Mouse (Mus musculus) stomach, postnatal 0 days (tissue): ENCODE measurements around the gene Arpc5. TPM values are rescaled to one million over a fixed set of nuclear protein-coding genes. Genes with fewer than 3 reads are reported as not detected.
"Not testable (repeated sequence)": the region's sequence is repeated elsewhere in the genome, so short reads cannot be mapped to it uniquely, and the experiment has no call there.

ENCODE experiments used
- ATAC-seq: fragments of 200-750 bp; cut with Nextera tagmentation; 2 replicates; pipeline ENCODE4 v1.8.0; 2017; ENCODE audit not compliant: low FRiP score, low TSS enrichment
- DNase-seq: peaks from one replicate; pipeline ENCODE4 v3.0.0-alpha.2; 2016; ENCODE audit warnings: low spot score
- H3K27ac ChIP-seq: fragments of 300-500 bp; sonication (generic); replicated peaks from 2 replicates; pipeline ENCODE4 v1.5.1; 2014; ENCODE audit warnings: mild to moderate bottlenecking, control low read depth
- H3K27me3 ChIP-seq: fragments of 300-500 bp; sonication (generic); 2 replicates; pipeline ENCODE4 v1.6.1; 2014; ENCODE audit warnings: low read length; ENCODE audit not compliant: control insufficient read depth, insufficient read depth
- H3K36me3 ChIP-seq: fragments of 300-500 bp; sonication (generic); 2 replicates; pipeline ENCODE4 v1.6.1; 2014; ENCODE audit warnings: low read length, mixed read lengths; ENCODE audit not compliant: control insufficient read depth, insufficient read depth
- H3K4me1 ChIP-seq: fragments of 300-500 bp; sonication (generic); replicated peaks from 2 replicates; pipeline ENCODE4 v1.6.1; 2014; ENCODE audit warnings: antibody characterized with exemption; ENCODE audit not compliant: control insufficient read depth, insufficient read depth
- H3K4me2 ChIP-seq: fragments of 300-500 bp; sonication (generic); replicated peaks from 2 replicates; pipeline ENCODE4 v1.6.1; 2014; ENCODE audit warnings: low read depth, mild to moderate bottlenecking, control low read depth, moderate library complexity
- H3K4me3 ChIP-seq: fragments of 300-500 bp; sonication (generic); 2 replicates; pipeline ENCODE4 v1.5.1; 2014; ENCODE audit warnings: low read depth, low read length, control low read depth
- H3K9ac ChIP-seq: fragments of 300-500 bp; sonication (generic); 2 replicates; pipeline ENCODE4 v1.6.1; 2014; ENCODE audit warnings: mild to moderate bottlenecking, low read length, control low read depth, mixed read lengths
- H3K9me3 ChIP-seq: fragments of 300-500 bp; sonication (generic); 2 replicates; pipeline ENCODE4 v1.6.1; 2016; ENCODE audit warnings: low read length; ENCODE audit not compliant: control insufficient read depth
- CTCF ChIP-seq: IDR thresholded peaks from 2 replicates; pipeline ENCODE4 v1.5.1; 2016; ENCODE audit warnings: antibody characterized with exemption, low read depth, mild to moderate bottlenecking, moderate library complexity
- EP300 ChIP-seq: optimal IDR thresholded peaks from 2 replicates; pipeline ENCODE3; 2016; ENCODE audit warnings: antibody characterized with exemption
- WGBS: fragments of 180-500 bp; shearing (Covaris S2); extraction: QIAGEN DNeasy Blood & Tissue Kit; methylation state at CpG from one replicate; pipeline ENCODE4 v1.1.7; 2014; 5-methylcytosine and 5-hydroxymethylcytosine counted together
- polyA plus RNA-seq: library from polyadenylated mRNA; unstranded; fragments of >200 nt; fragmentation: Nextera tagmentation; extraction: Ambion mirVana; gene quantifications from 2 replicates; pipeline ENCODE4 v1.2.1, GENCODE M21; 2015

Gene Arpc5
- polyA plus RNA-seq, 1 experiment from 2014 or later = 355 TPM

GRCm38 (mm10) chr1:152767749-152768488, 1.6 kb downstream of the Arpc5 start:
- Histone ChIP-seq H3K36me3 (peaks cover 13% of the 10 kb centered on the region), H3K9me3 (no peaks in the 10 kb centered on the region), H3K4me2 (peak overlapping the region; percentile 58), H3K9ac (no peak overlapping the region; the same call in 1 of the 2 replicates), H3K27ac (no peak overlapping the region), H3K4me1 (0 out of 2 replicates have a peak, but pooled peaks cover 2% of the 10 kb centered on the region), H3K27me3 (no peaks in the 10 kb centered on the region), H3K4me3 (peak overlapping the region; percentile 99)
- DNase-seq = peak; percentile 87
- ATAC-seq = peak; percentile 53
- TF ChIP-seq CTCF = peak; percentile 84
- TF ChIP-seq EP300 = no peak
- 6% methylated on average over 5 of the region's 5 CpGs for WGBS

DNA sequence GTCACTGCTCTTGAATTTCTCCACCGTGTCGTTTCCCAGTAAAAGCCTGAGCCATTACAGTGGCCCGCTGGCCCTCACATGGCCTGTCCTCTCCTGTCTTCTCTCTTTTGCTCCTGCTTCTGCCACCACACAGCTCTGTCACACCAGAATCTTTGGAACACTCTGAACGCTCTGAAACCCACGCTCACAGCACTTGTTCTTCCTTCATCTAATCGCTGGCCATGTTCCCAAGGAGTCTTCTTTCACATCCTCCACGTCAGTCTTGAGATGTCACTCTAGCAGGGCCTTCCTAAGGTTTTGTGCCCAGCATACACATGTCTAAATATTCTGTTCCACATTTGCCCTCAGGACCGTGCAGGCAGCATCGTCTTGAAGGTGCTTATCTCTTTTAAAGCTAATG, 4.7 kb downstream of the Arpc5 start:
- TF ChIP-seq EP300 (no peak), CTCF (no peak)
- Histone ChIP-seq H3K36me3 (peaks cover 19% of the 10 kb centered on the region), H3K4me3 (no peak overlapping the region), H3K4me1 (no peaks in the 10 kb centered on the region), H3K4me2 (no peak overlapping the region), H3K9me3 (no peaks in the 10 kb centered on the region), H3K9ac (no peak overlapping the region), H3K27ac (no peak overlapping the region), H3K27me3 (no peaks in the 10 kb centered on the region)
- 90% methylated on average over 9 of the region's 9 CpGs for WGBS
- DNase-seq = no peak
- ATAC-seq = no peak

GRCm38 (mm10) chr1:152774601-152775000, 8.3 kb downstream of the Arpc5 start:
- H3K9ac ChIP-seq, H3K27ac ChIP-seq, ATAC-seq, H3K9me3 ChIP-seq, DNase-seq, H3K4me3 ChIP-seq, H3K4me1 ChIP-seq, H3K4me2 ChIP-seq, H3K27me3 ChIP-seq: not testable (repeated sequence)
- WGBS = 77% methylated on average over 3 of the region's 3 CpGs
- H3K36me3 ChIP-seq = peaks cover 17% of the 10 kb centered on the region

DNA sequence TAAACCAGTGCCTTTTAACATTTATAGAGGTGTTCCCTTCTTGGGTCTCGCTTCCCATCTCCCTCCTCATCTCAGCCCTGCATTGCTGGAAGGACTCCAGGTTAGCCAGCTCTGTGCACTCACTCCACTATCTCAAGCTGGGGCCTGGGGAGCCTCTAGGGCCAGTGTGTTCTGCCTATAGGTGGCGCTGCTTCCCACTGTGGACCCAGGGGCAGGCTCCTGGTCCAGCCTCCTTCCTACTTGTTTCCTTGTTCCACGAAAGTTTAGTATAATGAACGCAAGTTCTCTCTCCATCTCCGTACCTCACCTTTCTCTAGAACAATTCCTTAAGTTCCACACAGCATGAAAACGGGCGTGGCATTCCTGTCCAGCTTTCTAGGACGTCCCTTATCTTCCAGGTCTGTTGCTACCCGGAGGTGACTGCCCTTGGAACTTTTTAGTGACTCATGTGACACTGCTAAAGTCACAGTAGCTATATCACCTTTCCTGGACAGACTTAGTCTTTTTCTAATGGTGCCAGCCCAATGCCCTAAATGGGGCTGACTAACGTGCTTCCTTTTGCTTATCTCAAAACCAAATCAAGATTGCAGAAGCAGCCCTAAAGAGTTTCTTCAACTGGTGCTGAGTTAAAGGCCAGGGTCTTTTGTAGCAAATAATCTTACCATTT, 12.9 kb downstream of the Arpc5 start:
- Histone ChIP-seq H3K27me3 (no peaks in the 10 kb centered on the region), H3K27ac (no peak overlapping the region), H3K4me1 (no peaks in the 10 kb centered on the region), H3K9ac (no peak overlapping the region), H3K4me3 (no peak overlapping the region), H3K36me3 (peaks cover 3% of the 10 kb centered on the region; the same call in 1 of the 2 replicates), H3K4me2 (no peak overlapping the region), H3K9me3 (no peaks in the 10 kb centered on the region)
- TF ChIP-seq CTCF (peak; percentile 80), EP300 (no peak)
- ATAC-seq = peak; percentile 84
- WGBS = 27% methylated on average over 10 of the region's 10 CpGs
- DNase-seq = peak; percentile 78

DNA sequence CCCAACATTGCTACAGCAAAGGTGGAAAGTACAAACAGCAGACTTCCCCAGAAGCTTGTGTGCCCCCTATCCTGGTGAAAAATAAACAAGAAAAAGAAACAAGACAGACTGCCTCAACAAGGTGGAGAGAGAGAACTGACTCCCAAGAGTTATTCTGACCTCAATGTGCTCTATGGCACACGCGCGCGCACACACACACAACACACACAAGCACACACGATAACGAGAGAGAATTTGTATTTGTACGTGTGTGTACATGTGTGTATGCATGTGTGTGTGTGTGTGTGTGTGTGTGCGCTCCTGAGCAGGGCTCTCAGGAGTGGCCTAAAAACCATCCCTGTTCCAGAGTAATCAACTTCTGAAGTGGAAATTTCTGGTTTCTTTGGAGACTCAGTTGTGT, 18.3 kb downstream of the Arpc5 start:
- H3K9ac ChIP-seq = no peak overlapping the region
- no peak overlapping the region for H3K4me2 ChIP-seq
- no peaks in the 10 kb centered on the region for H3K4me1 ChIP-seq
- H3K27ac ChIP-seq = no peak overlapping the region
- no peak overlapping the region for H3K4me3 ChIP-seq
- no peaks in the 10 kb centered on the region for H3K36me3 ChIP-seq
- H3K9me3 ChIP-seq = no peaks in the 10 kb centered on the region
- TF ChIP-seq EP300 (no peak), CTCF (no peak)
- no peak for ATAC-seq
- 89% methylated on average over 8 of the region's 8 CpGs for WGBS
- DNase-seq = no peak
- H3K27me3 ChIP-seq = no peaks in the 10 kb centered on the region

DNA sequence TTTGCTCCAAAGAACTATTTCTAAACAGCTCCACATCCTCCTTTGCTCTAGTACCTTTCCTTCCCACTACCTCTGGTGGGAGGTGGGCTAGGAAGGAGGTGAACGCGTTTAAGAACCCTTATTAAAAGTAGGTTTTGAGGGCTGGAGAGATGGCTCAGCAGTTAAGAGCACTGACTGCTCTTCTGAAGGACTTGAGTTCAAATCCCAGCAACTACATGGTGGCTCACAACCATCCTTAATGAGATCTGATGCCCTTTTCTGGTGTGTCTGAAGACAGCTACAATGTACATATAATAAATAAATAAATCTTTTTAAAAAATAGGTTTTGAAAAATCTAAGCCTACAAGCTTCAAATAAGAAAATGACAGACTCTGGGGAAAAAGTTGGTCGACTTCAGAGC, 19.1 kb downstream of the Arpc5 start:
- H3K4me1 ChIP-seq, H3K27me3 ChIP-seq, H3K4me3 ChIP-seq, H3K4me2 ChIP-seq, ATAC-seq, H3K27ac ChIP-seq, DNase-seq, H3K36me3 ChIP-seq, H3K9me3 ChIP-seq, H3K9ac ChIP-seq: not testable (repeated sequence)
- whole genome bisulfite sequencing = 85% methylated on average over 3 of the region's 3 CpGs
